Mouse (Mus musculus) macrophage (primary cell): ENCODE measurements around the gene Fsd1l. TPM values are rescaled to one million over a fixed set of nuclear protein-coding genes. Genes with fewer than 3 reads are reported as not detected.

Experiments
- H3K27ac ChIP-seq: fragments of 350-480 bp; formaldehyde crosslinking; 2 replicates; pipeline ENCODE4 v1.9.0; 2021
- H3K36me3 ChIP-seq: fragments of 350-480 bp; formaldehyde crosslinking; 2 replicates; pipeline ENCODE4 v1.9.0; 2021; ENCODE audit errors: inconsistent target
- H3K4me3 ChIP-seq: fragments of 350-480 bp; formaldehyde crosslinking; 2 replicates; pipeline ENCODE4 v1.9.0; 2021; ENCODE audit errors: inconsistent target
- H3K79me2 ChIP-seq: fragments of 350-480 bp; formaldehyde crosslinking; 2 replicates; pipeline ENCODE4 v1.9.0; 2021; ENCODE audit errors: inconsistent target
- WGBS: methylation state at CpG from one replicate; pipeline ENCODE4 v1.1.7; 2026; ENCODE audit warnings: inconsistent platforms; ENCODE audit not compliant: missing documents; 5-methylcytosine and 5-hydroxymethylcytosine counted together
- polyA plus RNA-seq: library from polyadenylated mRNA; stranded (reverse); fragments of 250-400 nt; gene quantifications from 3 replicates; pipeline ENCODE4 v1.2.4, GENCODE M21; 2018; ENCODE audit warnings: inconsistent platforms

Fsd1l gene
- polyA plus RNA-seq, 1 experiment from 2014 or later, result 0.65 TPM

DNA sequence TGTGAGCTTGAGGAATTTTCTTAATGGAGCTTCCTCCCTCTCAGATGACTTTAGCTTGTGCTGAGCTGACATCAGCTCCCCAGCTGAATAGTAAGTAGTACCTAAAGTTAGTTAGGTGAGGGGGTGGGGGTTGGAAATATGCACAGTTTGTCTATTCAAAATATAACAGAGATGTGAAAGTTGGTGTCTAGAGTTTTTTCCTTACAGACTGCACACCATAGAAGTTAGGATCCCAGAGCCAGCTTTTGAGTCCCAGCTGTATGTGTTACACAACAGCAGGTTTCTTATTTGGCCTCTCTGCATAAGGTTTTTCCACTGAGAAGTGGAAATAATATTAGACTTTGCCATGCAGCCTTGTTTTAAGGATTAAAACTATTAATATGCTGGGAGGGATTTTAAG is 118.6 kb downstream of the Fsd1l start:
- no peaks in the 10 kb centered on the region for H3K79me2 ChIP-seq
- H3K4me3 ChIP-seq, result no peak overlapping the region
- no peaks in the 10 kb centered on the region; the same call in 1 of the 2 replicates for H3K36me3 ChIP-seq
- H3K27ac ChIP-seq, result no peak overlapping the region

DNA sequence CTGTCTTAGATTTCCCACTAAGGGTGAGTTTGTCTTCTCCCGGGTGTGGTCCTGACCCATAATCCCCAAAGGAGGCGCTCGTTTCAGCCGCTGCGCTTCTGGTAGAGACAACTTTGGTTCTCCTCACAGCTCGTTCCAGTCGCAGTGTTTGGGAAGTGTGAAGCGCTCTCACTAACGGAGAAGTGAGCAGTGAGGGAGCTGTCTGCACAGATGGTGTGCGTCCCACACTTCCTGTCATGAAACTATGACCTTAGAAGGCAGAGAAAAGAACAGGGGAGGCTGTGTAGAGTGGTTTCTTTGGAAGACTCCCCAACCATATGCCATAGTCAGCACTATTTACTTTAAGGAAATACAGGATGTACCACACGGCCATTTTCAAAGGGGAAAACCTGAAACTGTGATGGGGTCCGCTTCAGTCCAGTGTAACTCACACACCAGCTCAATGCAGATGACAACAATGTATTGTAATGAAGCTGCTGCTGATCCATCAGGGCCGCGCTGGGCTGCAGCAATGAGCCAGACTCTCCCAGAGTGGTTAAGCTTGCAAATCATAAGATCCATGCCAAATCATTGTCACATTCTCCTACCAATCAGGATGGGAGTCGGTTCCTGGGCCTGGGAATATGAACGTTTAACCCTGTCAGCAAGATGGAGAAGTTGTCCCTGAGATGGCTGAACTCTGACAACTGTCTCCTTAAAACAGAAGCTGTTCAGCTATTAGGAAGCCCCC is 119.3 kb downstream of the Fsd1l start:
- H3K36me3 ChIP-seq, result no peaks in the 10 kb centered on the region; the same call in 1 of the 2 replicates
- WGBS, result 89% methylated on average over 16 of the region's 16 CpGs
- no peak overlapping the region for H3K27ac ChIP-seq
- H3K79me2 ChIP-seq, result no peaks in the 10 kb centered on the region
- no peak overlapping the region for H3K4me3 ChIP-seq

Other genes starting within 250 kb of the Fsd1l start
- 32.2 to 42.5 TPM (median 33.2 TPM) in 3 replicates for gene Slc44a1, start 191.1 kb upstream of the Fsd1l start, polyA plus RNA-seq
- gene Fktn, start 82.5 kb downstream of the Fsd1l start, polyA plus RNA-seq, result 3.8 to 5.8 TPM (median 5.8 TPM) in 3 replicates
- gene Tal2, start 148.2 kb downstream of the Fsd1l start, polyA plus RNA-seq, result 0.06 to 0.18 TPM (median 0.15 TPM) in 3 replicates
- gene Tmem38b, start 194.6 kb downstream of the Fsd1l start, polyA plus RNA-seq, result 14.8 to 24.8 TPM (median 19.4 TPM) in 3 replicates